Mouse (Mus musculus) cerebellum, adult 2 months (tissue): ENCODE measurements around the gene Arl6ip4. TPM values are rescaled to one million over a fixed set of nuclear protein-coding genes. Genes with fewer than 3 reads are reported as not detected.
A peak's percentile ranks its signal among the peaks of the same experiment; 100 is the strongest.

Experiments used
- DNase-seq, 2 experiments: peaks; one replicate each; pipeline ENCODE4 v3.0.0; 2021
- H3K27ac ChIP-seq: fragments of 200-500 bp; 2 replicates; pipeline ENCODE4 v1.5.1; 2012; ENCODE audit warnings: low read length, control low read depth, inconsistent platforms; ENCODE audit not compliant: insufficient read depth
- H3K27me3 ChIP-seq: fragments of 200-500 bp; 2 replicates; pipeline ENCODE4 v1.6.1; 2012; ENCODE audit warnings: inconsistent platforms, mild to moderate bottlenecking, low read length, moderate library complexity; ENCODE audit not compliant: control insufficient read depth, insufficient read depth
- H3K4me1 ChIP-seq: fragments of 200-500 bp; 2 replicates; pipeline ENCODE4 v1.6.1; 2011; ENCODE audit warnings: low read length; ENCODE audit not compliant: control insufficient read depth, insufficient read depth
- H3K4me3 ChIP-seq: fragments of 200-500 bp; replicated peaks from 2 replicates; pipeline ENCODE3; 2011; ENCODE audit warnings: mild to moderate bottlenecking, low read depth, low read length, control low read depth; ENCODE audit not compliant: insufficient read depth
- CTCF ChIP-seq: fragments of 200-500 bp; IDR thresholded peaks from 2 replicates; pipeline ENCODE4 v1.5.1; 2011; ENCODE audit warnings: low read depth, mild to moderate bottlenecking, control low read depth, low read length, moderate library complexity, borderline replicate concordance; ENCODE audit not compliant: insufficient read depth
- POLR2A ChIP-seq: fragments of 200-500 bp; IDR thresholded peaks from 2 replicates; pipeline ENCODE4 v1.6.1; 2011; ENCODE audit warnings: low read length, control low read depth, borderline replicate concordance; ENCODE audit not compliant: insufficient read depth
- WGBS: fragments of 180-500 bp; shearing (Covaris S2); methylation state at CpG from one replicate; pipeline ENCODE4 v1.1.7; 2018; 5-methylcytosine and 5-hydroxymethylcytosine counted together
- polyA plus RNA-seq: library from polyadenylated mRNA; depleted of rRNA; stranded (reverse); fragments of >200 nt; gene quantifications from 2 replicates; pipeline ENCODE4 v1.2.3, GENCODE M21; 2012

Gene Arl6ip4
- polyA plus RNA-seq, 1 experiment = 91.0 TPM

GRCm38 (mm10) chr5:124100128-124101044, 15.5 kb upstream of the Arl6ip4 start:
- Histone ChIP-seq H3K4me3 (no peak overlapping the region), H3K4me1 (no peaks in the 10 kb centered on the region), H3K27ac (no peak overlapping the region), H3K27me3 (no peaks in the 10 kb centered on the region)
- 87% methylated on average over 11 of the region's 11 CpGs for WGBS
- no peak for DNase-seq
- TF ChIP-seq CTCF (no peak), POLR2A (no peak)

- TF ChIP-seq CTCF = no peak
- no peak for TF ChIP-seq POLR2A
- Histone ChIP-seq H3K27ac (no peak overlapping the region), H3K4me1 (no peaks in the 10 kb centered on the region), H3K4me3 (no peak overlapping the region), H3K27me3 (no peaks in the 10 kb centered on the region)
- no peak for DNase-seq
- WGBS = 68% methylated on average over 6 of the region's 6 CpGs
Observed at GRCm38 (mm10) chr5:124102326-124102725, 13.6 kb upstream of the Arl6ip4 start.

- TF ChIP-seq CTCF = no peak
- TF ChIP-seq POLR2A = no peak
- DNase-seq = no peak
- WGBS = 89% methylated on average over 3 of the region's 3 CpGs
- Histone ChIP-seq H3K4me3 (no peak overlapping the region), H3K27me3 (no peaks in the 10 kb centered on the region), H3K4me1 (no peaks in the 10 kb centered on the region), H3K27ac (no peak overlapping the region)
Observed at GRCm38 (mm10) chr5:124103020-124103419, 12.9 kb upstream of the Arl6ip4 start.

GRCm38 (mm10) chr5:124103552-124103951, 12.3 kb upstream of the Arl6ip4 start:
- no peak for DNase-seq
- no peaks in the 10 kb centered on the region for H3K4me1 ChIP-seq
- TF ChIP-seq CTCF (no peak), POLR2A (no peak)
- no peak overlapping the region for H3K27ac ChIP-seq
- H3K4me3 ChIP-seq = no peak overlapping the region
- WGBS = 93% methylated on average over 9 of the region's 9 CpGs
- H3K27me3 ChIP-seq = no peaks in the 10 kb centered on the region

- peak; percentile 68 for TF ChIP-seq CTCF
- TF ChIP-seq POLR2A = no peak
- Histone ChIP-seq H3K4me3 (peak overlapping the region; percentile 78), H3K27ac (no peak overlapping the region), H3K4me1 (no peaks in the 10 kb centered on the region), H3K27me3 (no peaks in the 10 kb centered on the region)
- DNase-seq = peak; percentile 45 to 63
- WGBS = 16% methylated on average over 17 of the region's 17 CpGs
Observed at GRCm38 (mm10) chr5:124111077-124111741, 4.7 kb upstream of the Arl6ip4 start.

GRCm38 (mm10) chr5:124111742-124112497, 4.0 kb upstream of the Arl6ip4 start, which contains the start of gene Ogfod2:
TSS of gene Ogfod2 (plus strand) at chr5:124112297.
- peak; percentile 25; the same call in 1 of the 2 replicates for TF ChIP-seq CTCF
- peak; percentile 51; the same call in 1 of the 2 replicates for TF ChIP-seq POLR2A
- Histone ChIP-seq H3K4me1 (peaks cover 3% of the 10 kb centered on the region; the same call in 1 of the 2 replicates), H3K27me3 (no peaks in the 10 kb centered on the region), H3K4me3 (peak within 1 kb of the TSS; percentile 78), H3K27ac (peak within 1 kb of the TSS; percentile 91)
- peak; percentile 94 to 98 for DNase-seq
- WGBS = under 1% methylated on average over 66 of the region's 66 CpGs

- Histone ChIP-seq H3K27ac (peak overlapping the region; percentile 8), H3K4me1 (peaks cover 7% of the 10 kb centered on the region; the same call in 1 of the 2 replicates), H3K4me3 (peak overlapping the region; percentile 78), H3K27me3 (no peaks in the 10 kb centered on the region)
- 1% methylated on average over 18 of the region's 18 CpGs for WGBS
- TF ChIP-seq CTCF (no peak), POLR2A (no peak)
- peak in 1 of 2 experiments; percentile 60 for DNase-seq
Observed at GRCm38 (mm10) chr5:124112531-124112930, 3.4 kb upstream of the Arl6ip4 start.
